Mouse (Mus musculus) liver, embryonic 14.5 days (tissue): ENCODE measurements around the gene Tnip1. TPM values are rescaled to one million over a fixed set of nuclear protein-coding genes. Genes with fewer than 3 reads are reported as not detected.

Experiments used
- ATAC-seq: fragments of 200-750 bp; cut with Nextera tagmentation; 2 replicates; pipeline ENCODE4 v1.8.0; 2017; ENCODE audit warnings: moderate number of reproducible peaks, mild to moderate bottlenecking, moderate library complexity; ENCODE audit not compliant: insufficient read depth
- DNase-seq, 3 experiments: peaks; one replicate each; pipeline ENCODE4 v3.0.0-alpha.2; 2012 to 2013; ENCODE audit warnings: low read depth in 3 of 3, low spot score in 3 of 3
- H3K27ac ChIP-seq: fragments of 300-500 bp; sonication (generic); 2 replicates; pipeline ENCODE4 v1.5.1; 2014; ENCODE audit warnings: moderate library complexity, mild to moderate bottlenecking, control low read depth, inconsistent platforms
- H3K27me3 ChIP-seq: fragments of 300-500 bp; sonication (generic); 2 replicates; pipeline ENCODE4 v1.6.1; 2014; ENCODE audit warnings: mild to moderate bottlenecking, low read length, moderate library complexity; ENCODE audit not compliant: control insufficient read depth, insufficient read depth
- H3K36me3 ChIP-seq: fragments of 300-500 bp; sonication (generic); replicated peaks from 2 replicates; pipeline ENCODE4 v1.6.1; 2014; ENCODE audit warnings: low read depth; ENCODE audit not compliant: control insufficient read depth, insufficient read depth
- H3K4me1 ChIP-seq, 2 experiments: fragments of 200-500 bp in 1 of 2; fragments of 300-500 bp in 1 of 2; sonication (generic) in 1 of 2; replicated peaks; 2 replicates each; pipeline ENCODE4 v1.6.1; 2012 to 2014; ENCODE audit warnings: antibody characterized with exemption in 1 of 2, inconsistent platforms in 1 of 2, low read length in 1 of 2; ENCODE audit not compliant: control insufficient read depth in 2 of 2, insufficient read depth in 2 of 2
- H3K4me2 ChIP-seq: fragments of 300-500 bp; sonication (generic); 2 replicates; pipeline ENCODE4 v1.6.1; 2014; ENCODE audit warnings: low read depth, mild to moderate bottlenecking, control low read depth, moderate library complexity
- H3K4me3 ChIP-seq, 2 experiments: fragments of 200-500 bp in 1 of 2; fragments of 300-500 bp in 1 of 2; sonication (generic) in 1 of 2; 2 replicates each; pipeline ENCODE4 v1.5.1; 2012 to 2014; ENCODE audit warnings: low read depth in 2 of 2, low read length in 2 of 2, mild to moderate bottlenecking in 2 of 2, control low read depth in 1 of 2, inconsistent platforms in 1 of 2, moderate library complexity in 1 of 2; ENCODE audit not compliant: insufficient read depth in 1 of 2
- H3K9ac ChIP-seq: fragments of 300-500 bp; sonication (generic); replicated peaks from 2 replicates; pipeline ENCODE4 v1.6.1; 2014; ENCODE audit warnings: mild to moderate bottlenecking, control low read depth, moderate library complexity
- H3K9me3 ChIP-seq: fragments of 300-500 bp; sonication (generic); 2 replicates; pipeline ENCODE4 v1.6.1; 2016; ENCODE audit warnings: low read length, mixed read lengths; ENCODE audit not compliant: control insufficient read depth
- CTCF ChIP-seq: IDR thresholded peaks from 2 replicates; pipeline ENCODE4 v1.5.1; 2016; ENCODE audit warnings: antibody characterized with exemption, low read depth, control low read depth
- EP300 ChIP-seq: IDR thresholded peaks from 2 replicates; pipeline ENCODE4 v1.6.1; 2016; ENCODE audit warnings: antibody characterized with exemption, low read depth
- whole genome bisulfite sequencing: fragments of 180-500 bp; shearing (Covaris S2); extraction: QIAGEN DNeasy Blood & Tissue Kit; methylation state at CpG from one replicate; pipeline ENCODE4 v1.1.7; 2014; ENCODE audit not compliant: insufficient replicate concordance; 5-methylcytosine and 5-hydroxymethylcytosine counted together
- polyA plus RNA-seq, 2 experiments: library from polyadenylated mRNA; depleted of rRNA in 1 of 2; stranded (reverse) in 1 of 2; unstranded in 1 of 2; fragments of >200 nt; fragmentation: Nextera tagmentation in 1 of 2; extraction: Ambion mirVana in 1 of 2; gene quantifications; 2 replicates each; pipeline versions ENCODE4 v1.2.1 to v1.2.3; 2012 to 2014

Tnip1 gene
- polyA plus RNA-seq, 2 experiments, result 3.6 to 5.2 TPM

GRCm38 (mm10) chr11:54892091-54892490 is 70.6 kb downstream of the Tnip1 start:
- no peaks in the 10 kb centered on the region; a peak in 1 of 4 replicates for H3K4me1 ChIP-seq
- TF ChIP-seq EP300 (no peak), CTCF (no peak)
- no peak overlapping the region for H3K4me2 ChIP-seq
- H3K9ac ChIP-seq, result no peak overlapping the region
- no peaks in the 10 kb centered on the region for H3K27me3 ChIP-seq
- H3K9me3 ChIP-seq, result no peaks in the 10 kb centered on the region
- DNase-seq, result no peak
- WGBS, result 53% methylated on average over 7 of the region's 7 CpGs
- H3K27ac ChIP-seq, result no peak overlapping the region
- no peak for ATAC-seq
- no peak overlapping the region for H3K4me3 ChIP-seq
- no peaks in the 10 kb centered on the region for H3K36me3 ChIP-seq

- no peak for TF ChIP-seq EP300
- TF ChIP-seq CTCF, result no peak
- H3K27ac ChIP-seq, result no peak overlapping the region
- H3K27me3 ChIP-seq, result no peaks in the 10 kb centered on the region
- ATAC-seq, result no peak
- no peak for DNase-seq
- H3K4me2 ChIP-seq, result no peak overlapping the region
- no peaks in the 10 kb centered on the region for H3K9me3 ChIP-seq
- H3K4me3 ChIP-seq, result no peak overlapping the region
- H3K4me1 ChIP-seq, result no peaks in the 10 kb centered on the region; a peak in 1 of 4 replicates
- WGBS, result 63% methylated on average over 5 of the region's 5 CpGs
- no peak overlapping the region for H3K9ac ChIP-seq
- no peaks in the 10 kb centered on the region for H3K36me3 ChIP-seq
These were observed 71.4 kb downstream of the Tnip1 start for GRCm38 (mm10) chr11:54891341-54891740.

- H3K9ac ChIP-seq, result no peak overlapping the region
- no peak overlapping the region for H3K4me2 ChIP-seq
- TF ChIP-seq CTCF, result no peak
- TF ChIP-seq EP300, result no peak
- ATAC-seq (no peak), DNase-seq (no peak)
- no peaks in the 10 kb centered on the region for H3K27me3 ChIP-seq
- H3K4me1 ChIP-seq, result peaks cover 0 to 4% of the 10 kb centered on the region in 2 experiments; a peak in 1 of 4 replicates
- H3K4me3 ChIP-seq, result no peak overlapping the region
- WGBS, result 51% methylated on average over 6 of the region's 6 CpGs
- no peaks in the 10 kb centered on the region for H3K36me3 ChIP-seq
- H3K9me3 ChIP-seq, result no peaks in the 10 kb centered on the region
- H3K27ac ChIP-seq, result no peak overlapping the region
These were observed 74.8 kb downstream of the Tnip1 start for GRCm38 (mm10) chr11:54887927-54888326.

- Histone ChIP-seq H3K4me1 (peaks cover 0 to 12% of the 10 kb centered on the region in 2 experiments; a peak in 1 of 4 replicates), H3K27me3 (no peaks in the 10 kb centered on the region), H3K27ac (no peak overlapping the region), H3K4me3 (no peak overlapping the region), H3K9me3 (no peaks in the 10 kb centered on the region), H3K4me2 (no peak overlapping the region), H3K9ac (no peak overlapping the region), H3K36me3 (no peaks in the 10 kb centered on the region)
- ATAC-seq (no peak), DNase-seq (no peak)
- WGBS, result 62% methylated on average over 2 of the region's 2 CpGs
- TF ChIP-seq EP300 (no peak), CTCF (no peak)
These were observed 77.3 kb downstream of the Tnip1 start for GRCm38 (mm10) chr11:54885406-54885805.

GRCm38 (mm10) chr11:54884937-54885336 is 77.8 kb downstream of the Tnip1 start:
- ATAC-seq, result peak; percentile 43; the same call in 1 of the 2 replicates
- no peak for DNase-seq
- Histone ChIP-seq H3K4me2 (no peak overlapping the region), H3K4me3 (no peak overlapping the region), H3K4me1 (peaks cover 0 to 15% of the 10 kb centered on the region in 2 experiments; a peak in 2 of 4 replicates), H3K27ac (0 out of 2 replicates have a peak overlapping the region, but pooled peaks have one; percentile 25), H3K9ac (no peak overlapping the region), H3K36me3 (no peaks in the 10 kb centered on the region), H3K9me3 (no peaks in the 10 kb centered on the region), H3K27me3 (no peaks in the 10 kb centered on the region)
- TF ChIP-seq EP300, result no peak
- no peak for TF ChIP-seq CTCF
- 14% methylated on average over 5 of the region's 5 CpGs for WGBS
